Comparison of ENCODE assay signal across 7 mouse cellular contexts in genomic region chr17:31746198-31747111, GRCm38 (mm10).
DNase-seq lines count a peak whose midpoint lies in the region; ATAC-seq and TF ChIP-seq lines count a peak whose summit lies in the region.

No protein-coding gene starts in this region.

- H3K36me3 ChIP-seq in ES-Bruce4 (ENCODE audit: control insufficient read depth, insufficient read depth, low read length, poor library complexity, severe bottlenecking) = no peaks in the 10 kb centered on the region
- H3K36me3 ChIP-seq in liver, embryonic 12.5 days = no peaks in the 10 kb centered on the region
- no peaks in the 10 kb centered on the region for H3K36me3 ChIP-seq in stomach, embryonic 14.5 days (ENCODE audit: control insufficient read depth, insufficient read depth, low read length)

- H3K9me3 ChIP-seq in ES-Bruce4 (replicated peaks; ENCODE audit: control insufficient read depth, insufficient read depth, low read length, poor library complexity, severe bottlenecking) = no peaks in the 10 kb centered on the region
- no peaks in the 10 kb centered on the region for H3K9me3 ChIP-seq in liver, embryonic 12.5 days (replicated peaks)
- H3K9me3 ChIP-seq in stomach, embryonic 14.5 days (ENCODE audit: control insufficient read depth, low read depth, low read length) = no peaks in the 10 kb centered on the region

- H3K4me2 ChIP-seq in liver, embryonic 12.5 days = no peak overlapping the region
- no peak overlapping the region for H3K4me2 ChIP-seq in stomach, embryonic 14.5 days (replicated peaks; ENCODE audit: low read depth, low read length)

- DNase-seq in 3134 (ENCODE audit: extremely low read depth, insufficient read length, low spot score) = peak; percentile 84
- peak; percentile 98 for DNase-seq in heart, adult 11 months
- DNase-seq in kidney, adult 11 months = peak; percentile 49
- no peak for DNase-seq in ovary, postnatal 36 days (ENCODE audit: low spot score)

- H3K4me3 ChIP-seq in ES-Bruce4 (ENCODE audit: low read depth, low read length) = 0 out of 2 replicates have a peak overlapping the region, but pooled peaks have one; percentile 3
- no peak overlapping the region for H3K4me3 ChIP-seq in liver, embryonic 12.5 days
- no peak overlapping the region for H3K4me3 ChIP-seq in stomach, embryonic 14.5 days (ENCODE audit: low read depth, low read length)

- TF ChIP-seq EP300 in ES-Bruce4 (IDR thresholded peaks at IDR 0.05; ENCODE audit: insufficient read depth, low read depth, low read length) = no peak

- H3K27ac ChIP-seq in ES-Bruce4 (ENCODE audit: insufficient read depth, low read length) = no peak overlapping the region
- H3K27ac ChIP-seq in liver, embryonic 12.5 days = peak overlapping the region; percentile 57
- peak overlapping the region; percentile 77 for H3K27ac ChIP-seq in stomach, embryonic 14.5 days (ENCODE audit: low read length)

- no peak for TF ChIP-seq POLR2A in ES-Bruce4 (IDR thresholded peaks at IDR 0.05; ENCODE audit: insufficient read depth, low read length)

- ATAC-seq in liver, embryonic 12.5 days = no peak
- peak; percentile 57 for ATAC-seq in stomach, embryonic 14.5 days (ENCODE audit: insufficient number of reproducible peaks, insufficient read depth, low FRiP score, low read depth)

- H3K9ac ChIP-seq in ES-Bruce4 (ENCODE audit: low read depth, poor library complexity, severe bottlenecking) = no peak overlapping the region
- H3K9ac ChIP-seq in liver, embryonic 12.5 days = no peak overlapping the region
- H3K9ac ChIP-seq in stomach, embryonic 14.5 days (replicated peaks; ENCODE audit: low read depth, low read length) = no peak overlapping the region

- H3K27me3 ChIP-seq in ES-Bruce4 (ENCODE audit: control insufficient read depth, insufficient read depth, low read length, poor library complexity, severe bottlenecking) = no peaks in the 10 kb centered on the region
- no peaks in the 10 kb centered on the region for H3K27me3 ChIP-seq in liver, embryonic 12.5 days (replicated peaks)
- no peaks in the 10 kb centered on the region for H3K27me3 ChIP-seq in stomach, embryonic 14.5 days (ENCODE audit: control insufficient read depth, insufficient read depth, low read length)

- 25% methylated on average over 20 of the region's 20 CpGs for WGBS in liver, embryonic 12.5 days (ENCODE audit: insufficient replicate concordance)
- WGBS in stomach, embryonic 14.5 days = 29% methylated on average over 20 of the region's 20 CpGs

- peaks cover 4% of the 10 kb centered on the region for H3K4me1 ChIP-seq in ES-Bruce4 (ENCODE audit: control insufficient read depth, insufficient read depth, low read length)
- H3K4me1 ChIP-seq in liver, embryonic 12.5 days = peaks cover 29% of the 10 kb centered on the region
- peaks cover 20% of the 10 kb centered on the region for H3K4me1 ChIP-seq in stomach, embryonic 14.5 days (ENCODE audit: control insufficient read depth, insufficient read depth, low read length)

- no peak for TF ChIP-seq CTCF in ES-Bruce4 (IDR thresholded peaks at IDR 0.05; ENCODE audit: low read depth, low read length)
